Comparison of ENCODE assay signal across 13 mouse cellular contexts in the genomic region with DNA sequence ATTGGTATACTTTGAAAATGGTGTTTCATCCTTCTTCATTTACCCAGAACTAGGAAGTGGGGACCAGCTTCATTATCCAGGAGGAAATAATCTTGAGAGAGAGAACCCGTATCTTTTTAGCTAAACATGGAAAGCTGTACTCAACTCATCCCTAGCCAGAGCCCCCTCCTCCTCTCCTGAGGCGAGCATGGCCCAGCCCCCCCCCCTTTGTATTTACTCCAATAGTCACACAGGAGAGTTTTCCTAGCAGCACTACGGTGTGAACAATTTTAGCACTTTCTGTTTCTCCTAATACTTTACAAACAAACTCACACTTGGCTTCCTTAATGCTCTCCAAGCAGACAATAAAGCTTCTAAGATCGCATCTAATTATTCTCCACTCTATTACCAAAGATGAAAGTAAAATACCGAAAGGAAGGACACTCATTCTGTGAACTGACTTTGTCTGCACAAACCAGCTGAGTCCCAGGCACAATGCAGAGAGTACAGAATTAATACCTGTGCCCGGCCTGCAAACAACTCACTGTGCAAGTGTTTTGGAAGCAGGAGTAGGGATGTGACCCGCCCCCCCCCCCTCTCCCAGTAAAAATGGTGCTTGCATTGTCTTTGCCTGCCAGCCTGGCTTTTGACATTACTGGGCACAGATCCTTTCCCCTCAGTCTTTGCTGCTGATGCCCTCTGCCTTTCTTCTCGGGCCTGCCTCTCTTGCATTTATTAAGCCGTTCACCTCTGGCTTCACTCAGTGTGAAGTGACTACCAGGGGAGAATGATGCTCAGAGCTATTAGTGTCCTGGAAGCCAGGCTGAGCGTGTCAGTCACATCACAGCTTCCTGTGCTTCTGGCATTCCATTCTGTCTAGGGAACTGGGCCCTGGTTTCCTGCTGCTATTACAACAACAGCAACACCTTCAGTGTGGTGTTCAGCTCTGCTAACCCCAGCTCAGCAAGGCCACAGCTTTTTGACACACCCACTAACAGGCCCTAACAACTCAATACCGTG.
DNase-seq lines count a peak whose midpoint lies in the region; ATAC-seq and TF ChIP-seq lines count a peak whose summit lies in the region.
"Had no signal": no experiment of that assay in that cellular context is flagged by ENCODE, and none has a peak within 500 bp of the region (broad histone marks: within the 10 kb centered on the region; RNA-seq: fewer than 3 reads in every experiment).

No protein-coding gene starts in this region.

- 45% methylated on average over 11 of the region's 11 CpGs for WGBS in heart, postnatal 0 days
- 36% methylated on average over 11 of the region's 11 CpGs for WGBS in midbrain, embryonic 10.5 days
- WGBS in stomach, postnatal 0 days, result 44% methylated on average over 11 of the region's 11 CpGs

- no peaks in the 10 kb centered on the region for H3K79me2 ChIP-seq in CH12.LX (replicated peaks; ENCODE audit: control insufficient read depth, extremely low read depth, insufficient read depth, poor library complexity, severe bottlenecking)

- no peak for TF ChIP-seq POLR2A in CH12.LX (IDR thresholded peaks at IDR 0.05; ENCODE audit: low read depth, low read length)

- H3K4me3 ChIP-seq in heart, postnatal 0 days (ENCODE audit: low read depth, low read length), result no peak overlapping the region
- no peak overlapping the region for H3K4me3 ChIP-seq in CH12.LX (replicated peaks in 1 of 3; ENCODE audit: low read depth in 2 of 3, low read length in 2 of 3, poor library complexity in 1 of 3)
- no peak overlapping the region for H3K4me3 ChIP-seq in midbrain, embryonic 10.5 days
- no peak overlapping the region for H3K4me3 ChIP-seq in stomach, postnatal 0 days (ENCODE audit: low read depth, low read length)
- H3K4me3 ChIP-seq: embryonic facial prominence, embryonic 13.5 days; liver, embryonic 12.5 days had no signal

- peak; percentile 33 for DNase-seq in heart, postnatal 0 days (ENCODE audit: low spot score)
- no peak for DNase-seq in heart, adult 8-10 months (ENCODE audit: low spot score)
- DNase-seq in CH12.LX (ENCODE audit: extremely low read depth), result no peak
- DNase-seq in embryo, embryonic 11 days, result peak; percentile 23
- DNase-seq in midbrain, embryonic 10.5 days (ENCODE audit: low spot score), result no peak
- no peak for DNase-seq in layer of hippocampus, postnatal 14 days (ENCODE audit: low spot score in 2 of 2)
- no peak for DNase-seq in stomach, postnatal 0 days (ENCODE audit: low spot score)
- no peak for DNase-seq in layer of hippocampus, adult 18-20 months (ENCODE audit: low spot score in 2 of 2)
- DNase-seq: cerebellum, adult 11-12 months; gastrocnemius, postnatal 14 days; kidney, adult 18-20 months had no signal

- H3K9ac ChIP-seq in heart, postnatal 0 days (replicated peaks; ENCODE audit: low read depth, low read length), result no peak overlapping the region
- no peak overlapping the region; the same call in 1 of the 2 replicates for H3K9ac ChIP-seq in CH12.LX (ENCODE audit: insufficient read depth, low read depth)
- no peak overlapping the region for H3K9ac ChIP-seq in stomach, postnatal 0 days (ENCODE audit: low read length)
- H3K9ac ChIP-seq: embryonic facial prominence, embryonic 13.5 days; liver, embryonic 12.5 days had no signal

- H3K9me3 ChIP-seq in heart, postnatal 0 days (replicated peaks; ENCODE audit: control insufficient read depth, low read length), result no peaks in the 10 kb centered on the region
- no peaks in the 10 kb centered on the region for H3K9me3 ChIP-seq in CH12.LX (replicated peaks; ENCODE audit: low read length)
- H3K9me3 ChIP-seq in midbrain, embryonic 10.5 days (replicated peaks), result no peaks in the 10 kb centered on the region
- H3K9me3 ChIP-seq in stomach, postnatal 0 days (ENCODE audit: control insufficient read depth, low read length), result no peaks in the 10 kb centered on the region
- H3K9me3 ChIP-seq: embryonic facial prominence, embryonic 13.5 days; liver, embryonic 12.5 days had no signal

- 0 out of 2 replicates have a peak, but pooled peaks have one; percentile 14 for ATAC-seq in heart, postnatal 0 days (ENCODE audit: insufficient read depth, low read depth)
- no peak for ATAC-seq in stomach, postnatal 0 days (ENCODE audit: low FRiP score, low TSS enrichment)
- ATAC-seq: liver, embryonic 12.5 days had no signal

- dilution Hi-C loops in CH12.LX (cut with MboI; ENCODE audit: extremely low pct_ligation_motif_present, extremely low pct_unique_long_range_greater_than_20kb, low sequenced_read_pairs), result no loop called here

- H3K4me2 ChIP-seq in heart, postnatal 0 days (ENCODE audit: low read depth, low read length), result no peak overlapping the region
- peak overlapping the region; percentile 38; the same call in 1 of the 2 replicates for H3K4me2 ChIP-seq in CH12.LX (ENCODE audit: insufficient read depth, low read depth, poor library complexity, severe bottlenecking)
- no peak overlapping the region for H3K4me2 ChIP-seq in stomach, postnatal 0 days (replicated peaks; ENCODE audit: low read depth)
- H3K4me2 ChIP-seq: embryonic facial prominence, embryonic 13.5 days; liver, embryonic 12.5 days had no signal

- H3K4me1 ChIP-seq in heart, postnatal 0 days (ENCODE audit: control insufficient read depth, insufficient read depth), result no peaks in the 10 kb centered on the region
- peaks cover 0 to 7% of the 10 kb centered on the region in 2 experiments; a peak in 1 of 4 replicates for H3K4me1 ChIP-seq in CH12.LX (ENCODE audit: control insufficient read depth in 1 of 2, insufficient read depth in 2 of 2)
- H3K4me1 ChIP-seq in midbrain, embryonic 10.5 days, result peaks cover 20% of the 10 kb centered on the region
- no peaks in the 10 kb centered on the region for H3K4me1 ChIP-seq in stomach, postnatal 0 days (replicated peaks; ENCODE audit: control insufficient read depth, insufficient read depth)
- H3K4me1 ChIP-seq: embryonic facial prominence, embryonic 13.5 days had no signal

- TF ChIP-seq EP300 in heart, postnatal 0 days (IDR thresholded peaks at IDR 0.05; ENCODE audit: low read depth), result no peak
- no peak for TF ChIP-seq EP300 in CH12.LX (IDR thresholded peaks at IDR 0.05; ENCODE audit: low read length)
- TF ChIP-seq EP300 in stomach, postnatal 0 days (optimal IDR thresholded peaks at IDR 0.05), result no peak

- no peaks in the 10 kb centered on the region for H3K36me3 ChIP-seq in heart, postnatal 0 days (replicated peaks; ENCODE audit: control insufficient read depth, insufficient read depth, low read length)
- no peaks in the 10 kb centered on the region for H3K36me3 ChIP-seq in CH12.LX (replicated peaks in 1 of 2; ENCODE audit: control insufficient read depth in 1 of 2, insufficient read depth in 1 of 2, low read length in 1 of 2)
- H3K36me3 ChIP-seq in midbrain, embryonic 10.5 days, result no peaks in the 10 kb centered on the region
- H3K36me3 ChIP-seq in stomach, postnatal 0 days (ENCODE audit: control insufficient read depth, insufficient read depth, low read length), result no peaks in the 10 kb centered on the region
- H3K36me3 ChIP-seq: embryonic facial prominence, embryonic 13.5 days; liver, embryonic 12.5 days had no signal

- no peak for TF ChIP-seq CTCF in heart, postnatal 0 days (IDR thresholded peaks at IDR 0.05; ENCODE audit: low read depth)
- TF ChIP-seq CTCF in CH12.LX (conservative IDR thresholded peaks at IDR 0.05 in 1 of 2, IDR thresholded peaks at IDR 0.05 in 1 of 2; ENCODE audit: low read depth in 2 of 2, low read length in 2 of 2), result no peak
- TF ChIP-seq CTCF in stomach, postnatal 0 days (IDR thresholded peaks at IDR 0.05; ENCODE audit: low read depth), result no peak

- no peak for TF ChIP-seq RAD21 in CH12.LX (IDR thresholded peaks at IDR 0.05; ENCODE audit: low read depth, low read length)

- H3K27me3 ChIP-seq in heart, postnatal 0 days (ENCODE audit: control insufficient read depth, insufficient read depth, low read length), result no peaks in the 10 kb centered on the region
- no peaks in the 10 kb centered on the region for H3K27me3 ChIP-seq in CH12.LX (replicated peaks)
- H3K27me3 ChIP-seq in midbrain, embryonic 10.5 days (ENCODE audit: low read depth, poor library complexity, severe bottlenecking), result no peaks in the 10 kb centered on the region
- no peaks in the 10 kb centered on the region for H3K27me3 ChIP-seq in stomach, postnatal 0 days (ENCODE audit: control insufficient read depth, insufficient read depth, low read length)
- H3K27me3 ChIP-seq: embryonic facial prominence, embryonic 13.5 days; liver, embryonic 12.5 days had no signal

- no peak overlapping the region for H3K27ac ChIP-seq in heart, postnatal 0 days (ENCODE audit: low read depth)
- no peak overlapping the region for H3K27ac ChIP-seq in CH12.LX (ENCODE audit: insufficient read depth, low read depth)
- H3K27ac ChIP-seq in midbrain, embryonic 10.5 days (replicated peaks), result peak overlapping the region; percentile 35
- no peak overlapping the region for H3K27ac ChIP-seq in stomach, postnatal 0 days (replicated peaks)
- H3K27ac ChIP-seq: embryonic facial prominence, embryonic 13.5 days; liver, embryonic 12.5 days had no signal

- in situ Hi-C loops in CH12.LX (cut with MboI; ENCODE audit: low pct_ligation_motif_present, low pct_unique_long_range_greater_than_20kb, low sequenced_read_pairs), result no loop called here

TF ChIP-seq in CH12.LX, 34 proteins besides CTCF, POLR2A, EP300 and RAD21:
- TF ChIP-seq MXI1 (IDR thresholded peaks at IDR 0.05; ENCODE audit: low read depth, low read length) (no peak), NRF1 (IDR thresholded peaks at IDR 0.05; ENCODE audit: low read depth, low read length) (no peak), POLR2AphosphoS2 (IDR thresholded peaks at IDR 0.05; ENCODE audit: low read depth, low read length) (no peak), BHLHE40 (IDR thresholded peaks at IDR 0.05; ENCODE audit: low read depth, low read length) (no peak), ELF1 (IDR thresholded peaks at IDR 0.05; ENCODE audit: low read depth, low read length) (no peak), NELFE (IDR thresholded peaks at IDR 0.05; ENCODE audit: low read depth, low read length) (no peak), IRF4 (IDR thresholded peaks at IDR 0.05; ENCODE audit: low read depth, low read length) (peak; percentile 26; the same call in 1 of the 2 replicates), KAT2A (IDR thresholded peaks at IDR 0.05; ENCODE audit: insufficient replicate concordance, low read length) (no peak)

Comparison
In these comparisons a context has a peak if more than half of its experiments do, and no peak if none do; other contexts are left out.
1. DNase-seq: peak in heart, postnatal 0 days (single experiment) and embryo, embryonic 11 days (single experiment); none in heart, adult 8-10 months (single experiment), CH12.LX (single experiment), midbrain, embryonic 10.5 days (single experiment), layer of hippocampus, postnatal 14 days (0 of 2), stomach, postnatal 0 days (single experiment) and layer of hippocampus, adult 18-20 months (0 of 2).